Mouse (Mus musculus) ES-E14 (cell line): ENCODE results near the gene AC140267.1. TPM values are rescaled to one million over a fixed set of nuclear protein-coding genes. Genes with fewer than 3 reads are reported as not detected.
A peak's percentile ranks its signal among the peaks of the same experiment; 100 is the strongest.

Source experiments
- DNase-seq: peaks from one replicate; pipeline ENCODE4 v3.0.0-alpha.2; 2013; ENCODE audit warnings: low read depth, low spot score
- H3K27ac ChIP-seq: 2 replicates; pipeline ENCODE4 v1.5.1; 2012; ENCODE audit warnings: low read depth, mild to moderate bottlenecking, low read length, moderate library complexity, mixed read lengths; ENCODE audit not compliant: poor library complexity, insufficient read depth, severe bottlenecking
- H3K36me3 ChIP-seq: 2 replicates; pipeline ENCODE4 v1.6.1; 2012; ENCODE audit warnings: mild to moderate bottlenecking, low read length, moderate library complexity, mixed read lengths; ENCODE audit not compliant: control insufficient read depth, poor library complexity, insufficient read depth, severe bottlenecking
- H3K4me1 ChIP-seq, 2 experiments: fragments of 150-350 bp in 1 of 2; sonication (generic) in 1 of 2; 2 replicates each; pipeline ENCODE4 v1.6.1; 2012; ENCODE audit warnings: low read length in 2 of 2, mild to moderate bottlenecking in 1 of 2, mixed read lengths in 1 of 2; ENCODE audit not compliant: control insufficient read depth in 2 of 2, insufficient read depth in 2 of 2, poor library complexity in 1 of 2
- H3K4me3 ChIP-seq, 2 experiments: fragments of 150-350 bp in 1 of 2; sonication (generic) in 1 of 2; 2 replicates each; pipeline ENCODE4 v1.5.1; 2012; ENCODE audit warnings: low read length in 2 of 2, low read depth in 1 of 2, mild to moderate bottlenecking in 1 of 2, mixed read lengths in 1 of 2; ENCODE audit not compliant: insufficient read depth in 1 of 2, poor library complexity in 1 of 2, severe bottlenecking in 1 of 2
- H3K9ac ChIP-seq: 2 replicates; pipeline ENCODE4 v1.6.1; 2012; ENCODE audit warnings: low read depth, mild to moderate bottlenecking, low read length, mixed read lengths; ENCODE audit not compliant: poor library complexity, insufficient read depth, severe bottlenecking
- H3K9me3 ChIP-seq: fragments of 150-350 bp; sonication (generic); 2 replicates; pipeline ENCODE4 v1.6.1; 2012; ENCODE audit warnings: low read depth, mild to moderate bottlenecking, low read length; ENCODE audit not compliant: control insufficient read depth, insufficient read depth
- CHD2 ChIP-seq: IDR thresholded peaks from 2 replicates; pipeline ENCODE4 v1.6.1; 2014; ENCODE audit warnings: mild to moderate bottlenecking, low read depth, low read length, inconsistent platforms
- HCFC1 ChIP-seq: IDR thresholded peaks from 2 replicates; pipeline ENCODE4 v1.6.1; 2012; ENCODE audit warnings: low read length, inconsistent platforms, borderline replicate concordance; ENCODE audit not compliant: insufficient read depth
- MAFK ChIP-seq: IDR thresholded peaks from 2 replicates; pipeline ENCODE4 v1.6.1; 2014; ENCODE audit warnings: mild to moderate bottlenecking, low read depth, low read length, inconsistent platforms; ENCODE audit not compliant: insufficient read depth
- ZC3H11A ChIP-seq: IDR thresholded peaks from 2 replicates; pipeline ENCODE4 v1.6.1; 2012; ENCODE audit warnings: low read depth, mild to moderate bottlenecking, inconsistent platforms, low read length, borderline replicate concordance
- ZNF384 ChIP-seq: IDR thresholded peaks from 2 replicates; pipeline ENCODE4 v1.6.1; 2012; ENCODE audit warnings: low read depth, low read length, inconsistent platforms
- in situ Hi-C, 2 experiments: fragments of 600-800 bp; cut with MboI; formaldehyde crosslinking; loops; one replicate each; pipeline ENCODE4 v1.15.1; 2025; ENCODE audit warnings: low sequenced_read_pairs in 2 of 2, inconsistent platforms in 1 of 2; ENCODE audit not compliant: unreplicated experiment in 2 of 2
- total RNA-seq: library from RNA; depleted of rRNA; stranded (reverse); fragments of 300-350 nt; gene quantifications from 2 replicates; pipeline ENCODE4 v1.2.3, GENCODE M21; 2012

AC140267.1 gene
- total RNA-seq, 1 experiment: not detected

GRCm38 (mm10) chr15:80254847-80255645 lies 19.4 kb downstream of the AC140267.1 start, which contains the start of gene Atf4:
TSS of gene Atf4 (plus strand) at chr15:80255184.
- Histone ChIP-seq H3K9me3 (no peaks in the 10 kb centered on the region), H3K27ac (peak within 1 kb of the TSS; percentile 97), H3K36me3 (peaks cover 32% of the 10 kb centered on the region), H3K4me3 (peak within 1 kb of the TSS; percentile 80 to 89), H3K9ac (peak within 1 kb of the TSS; percentile 96), H3K4me1 (peaks cover 0 to 11% of the 10 kb centered on the region in 2 experiments; a peak in 1 of 4 replicates)
- DNase-seq: peak; percentile 93
- peak; percentile 70; the same call in 1 of the 2 replicates for TF ChIP-seq HCFC1
- TF ChIP-seq ZC3H11A: no peak
- peak; percentile 92 for TF ChIP-seq CHD2
- in situ Hi-C loops: no loop called here

- in situ Hi-C loops: no loop called here
- Histone ChIP-seq H3K4me3 (peak overlapping the region; percentile 80 to 89), H3K27ac (peak overlapping the region; percentile 97), H3K9me3 (no peaks in the 10 kb centered on the region), H3K36me3 (peaks cover 33% of the 10 kb centered on the region), H3K9ac (peak overlapping the region; percentile 96), H3K4me1 (peaks cover 0 to 12% of the 10 kb centered on the region in 2 experiments; a peak in 1 of 4 replicates)
- no peak for DNase-seq
- no peak for TF ChIP-seq ZNF384
- no peak for TF ChIP-seq CHD2
- TF ChIP-seq ZC3H11A: no peak
- TF ChIP-seq MAFK: no peak
- TF ChIP-seq HCFC1: no peak
These were observed 20.0 kb downstream of the AC140267.1 start for GRCm38 (mm10) chr15:80255646-80256121.

DNA sequence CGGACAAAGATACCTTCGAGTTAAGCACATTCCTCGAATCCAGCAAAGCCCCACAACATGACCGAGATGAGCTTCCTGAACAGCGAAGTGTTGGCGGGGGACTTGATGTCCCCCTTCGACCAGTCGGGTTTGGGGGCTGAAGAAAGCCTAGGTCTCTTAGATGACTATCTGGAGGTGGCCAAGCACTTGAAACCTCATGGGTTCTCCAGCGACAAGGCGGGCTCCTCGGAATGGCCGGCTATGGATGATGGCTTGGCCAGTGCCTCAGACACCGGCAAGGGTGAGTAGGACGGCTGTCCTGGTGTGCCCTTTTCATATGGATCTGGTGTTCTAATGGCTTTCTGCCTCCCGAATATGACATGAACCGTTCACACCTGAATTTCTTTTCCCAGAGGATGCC lies 20.6 kb downstream of the AC140267.1 start:
- Histone ChIP-seq H3K9ac (peak overlapping the region; percentile 96), H3K4me1 (peaks cover 0 to 12% of the 10 kb centered on the region in 2 experiments; a peak in 1 of 4 replicates), H3K4me3 (peak overlapping the region; percentile 80 to 89), H3K36me3 (peaks cover 32% of the 10 kb centered on the region), H3K27ac (peak overlapping the region; percentile 97), H3K9me3 (no peaks in the 10 kb centered on the region)
- in situ Hi-C loops: no loop called here
- DNase-seq: no peak
- TF ChIP-seq ZNF384 (no peak), MAFK (no peak), ZC3H11A (no peak), HCFC1 (no peak), CHD2 (no peak)

- DNase-seq: no peak
- Histone ChIP-seq H3K9me3 (no peaks in the 10 kb centered on the region), H3K4me3 (peak overlapping the region; percentile 80 to 89), H3K36me3 (peaks cover 32% of the 10 kb centered on the region), H3K9ac (peak overlapping the region; percentile 96), H3K27ac (peak overlapping the region; percentile 55; the same call in 1 of the 2 replicates), H3K4me1 (peaks cover 0 to 12% of the 10 kb centered on the region in 2 experiments; a peak in 2 of 4 replicates)
- in situ Hi-C loops: no loop called here
- TF ChIP-seq HCFC1 (no peak), ZNF384 (no peak), ZC3H11A (no peak), CHD2 (no peak), MAFK (no peak)
These were observed 21.3 kb downstream of the AC140267.1 start for GRCm38 (mm10) chr15:80256656-80257601.
